Mouse (Mus musculus) C2C12 (cell line): ENCODE data around the gene Lrrc41. TPM values are rescaled to one million over a fixed set of nuclear protein-coding genes. Genes with fewer than 3 reads are reported as not detected.

ENCODE experiments used
- H3K27me3 ChIP-seq: one replicate; pipeline ENCODE4 v1.6.1; 2011; ENCODE audit not compliant: control insufficient read depth, insufficient read depth, insufficient read length
- H3K36me3 ChIP-seq: one replicate; pipeline ENCODE4 v1.6.1; 2011; ENCODE audit not compliant: control insufficient read depth, insufficient read depth
- H3K4me3 ChIP-seq: one replicate; pipeline ENCODE4 v1.5.1; 2011; ENCODE audit warnings: mild to moderate bottlenecking, control low read depth; ENCODE audit not compliant: poor library complexity, insufficient read depth, severe bottlenecking
- H3K79me2 ChIP-seq: one replicate; pipeline ENCODE4 v1.6.1; 2011; ENCODE audit not compliant: control insufficient read depth, insufficient read depth
- H3K79me3 ChIP-seq: one replicate; pipeline ENCODE4 v1.6.1; 2011; ENCODE audit warnings: low read depth, control low read depth
- H3ac ChIP-seq: one replicate; pipeline ENCODE3; 2011; ENCODE audit warnings: low read depth; ENCODE audit not compliant: control insufficient read depth, insufficient read length
- CEBPB ChIP-seq: IDR thresholded peaks from one replicate; pipeline ENCODE4 v1.6.1; 2011; ENCODE audit warnings: low read depth, mild to moderate bottlenecking, control low read depth, moderate library complexity
- CTCF ChIP-seq: IDR thresholded peaks from one replicate; pipeline ENCODE4 v1.5.1; 2011; ENCODE audit not compliant: control insufficient read depth, insufficient read depth, insufficient read length
- FOSL1 ChIP-seq: IDR thresholded peaks from one replicate; pipeline ENCODE4 v1.8.0; 2011; ENCODE audit warnings: mild to moderate bottlenecking, low read length; ENCODE audit not compliant: poor library complexity, insufficient read depth, severe bottlenecking
- MAX ChIP-seq: IDR thresholded peaks from one replicate; pipeline ENCODE4 v1.6.1; 2011; ENCODE audit warnings: mild to moderate bottlenecking, control low read depth
- MYOD1 ChIP-seq: IDR thresholded peaks from one replicate; pipeline ENCODE4 v1.6.1; 2011; ENCODE audit warnings: low read depth; ENCODE audit not compliant: control insufficient read depth, insufficient read length
- MYOG ChIP-seq: IDR thresholded peaks from one replicate; pipeline ENCODE4 v1.6.1; 2011; ENCODE audit not compliant: control insufficient read depth, insufficient read length; ENCODE audit errors: extremely low read depth
- USF1 ChIP-seq: IDR thresholded peaks from one replicate; pipeline ENCODE4 v1.6.1; 2011; ENCODE audit warnings: low read depth, mild to moderate bottlenecking, control low read depth, moderate library complexity
- polyA plus RNA-seq: library from polyadenylated mRNA; unstranded; fragments of >200 nt; fragmentation: generic; extraction: Trizol; gene quantifications from one replicate; pipeline ENCODE4 v1.2.1, GENCODE M21; 2012; ENCODE audit warnings: missing spikeins

Gene Lrrc41
- polyA plus RNA-seq, 1 experiment = 42.6 TPM

- no peak for TF ChIP-seq CEBPB
- TF ChIP-seq CTCF = no peak
- no peak for TF ChIP-seq MYOG
- Histone ChIP-seq H3K27me3 (no peaks in the 10 kb centered on the region), H3K4me3 (no peak overlapping the region)
Observed at GRCm38 (mm10) chr4:116097211-116097610, 22.1 kb downstream of the Lrrc41 start.

DNA sequence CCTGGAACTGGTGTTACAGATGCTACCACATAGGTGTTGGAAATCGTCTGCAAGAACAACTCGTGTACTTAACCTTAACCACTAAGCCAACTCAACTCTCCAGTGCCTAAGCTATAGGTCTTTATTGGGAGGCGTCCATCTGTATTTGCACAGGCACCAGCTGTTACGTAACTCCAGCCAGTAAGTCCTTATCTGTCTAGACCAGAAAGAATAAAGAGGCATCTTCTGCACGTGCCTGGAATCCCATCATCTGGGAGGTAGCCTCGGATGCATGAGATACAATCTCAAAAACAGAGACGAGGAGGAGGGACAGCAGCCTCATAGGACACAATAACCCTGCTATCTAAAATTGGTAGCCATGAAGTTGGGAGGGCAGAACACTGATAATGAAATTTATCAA is 25.9 kb downstream of the Lrrc41 start:
- Histone ChIP-seq H3K27me3 (no peaks in the 10 kb centered on the region), H3K79me3 (no peaks in the 10 kb centered on the region), H3K36me3 (peaks cover 85% of the 10 kb centered on the region), H3K4me3 (no peak overlapping the region), H3K79me2 (no peaks in the 10 kb centered on the region), H3ac (no peak overlapping the region)
- TF ChIP-seq CTCF (no peak), FOSL1 (no peak), MYOG (no peak), USF1 (no peak), MAX (no peak), MYOD1 (no peak), CEBPB (no peak)

More at GRCm38 (mm10) chr4:116097211-116097610, 22.1 kb downstream of the Lrrc41 start:
- Histone ChIP-seq H3K79me3 (no peaks in the 10 kb centered on the region), H3K36me3 (peaks cover 91% of the 10 kb centered on the region), H3ac (no peak overlapping the region), H3K79me2 (no peaks in the 10 kb centered on the region)

GRCm38 (mm10) chr4:116105278-116105677 is 30.2 kb downstream of the Lrrc41 start:
- no peak overlapping the region for H3K4me3 ChIP-seq
- H3K27me3 ChIP-seq = no peaks in the 10 kb centered on the region
- H3K79me2 ChIP-seq = no peaks in the 10 kb centered on the region
- peaks cover 66% of the 10 kb centered on the region for H3K36me3 ChIP-seq
- no peaks in the 10 kb centered on the region for H3K79me3 ChIP-seq
- no peak overlapping the region for H3ac ChIP-seq
- TF ChIP-seq MYOG (no peak), CTCF (no peak), MAX (no peak), USF1 (no peak), CEBPB (no peak), FOSL1 (no peak), MYOD1 (no peak)

- no peaks in the 10 kb centered on the region for H3K27me3 ChIP-seq
- TF ChIP-seq MAX = no peak
- no peak for TF ChIP-seq FOSL1
- no peak for TF ChIP-seq MYOG
- TF ChIP-seq USF1 = no peak
- no peak for TF ChIP-seq CTCF
- no peak for TF ChIP-seq MYOD1
- no peak for TF ChIP-seq CEBPB
- H3K79me2 ChIP-seq = no peaks in the 10 kb centered on the region
- H3K36me3 ChIP-seq = peaks cover 50% of the 10 kb centered on the region
- no peak overlapping the region for H3ac ChIP-seq
- no peaks in the 10 kb centered on the region for H3K79me3 ChIP-seq
- no peak overlapping the region for H3K4me3 ChIP-seq
Observed at GRCm38 (mm10) chr4:116110695-116111094, 35.6 kb downstream of the Lrrc41 start.

- peaks cover 46% of the 10 kb centered on the region for H3K36me3 ChIP-seq
- no peak overlapping the region for H3ac ChIP-seq
- TF ChIP-seq MAX (no peak), CEBPB (no peak)
- no peak overlapping the region for H3K4me3 ChIP-seq
- no peaks in the 10 kb centered on the region for H3K27me3 ChIP-seq
- H3K79me2 ChIP-seq = no peaks in the 10 kb centered on the region
- no peaks in the 10 kb centered on the region for H3K79me3 ChIP-seq
Observed at GRCm38 (mm10) chr4:116111486-116111885, 36.4 kb downstream of the Lrrc41 start.

- Histone ChIP-seq H3K4me3 (peak overlapping the region; percentile 54), H3K79me3 (peaks cover 5% of the 10 kb centered on the region), H3K79me2 (peaks cover 27% of the 10 kb centered on the region), H3K36me3 (peaks cover 4% of the 10 kb centered on the region), H3ac (peak overlapping the region; percentile 66), H3K27me3 (no peaks in the 10 kb centered on the region)
- TF ChIP-seq MAX (no peak), MYOG (no peak), CTCF (no peak), CEBPB (no peak), MYOD1 (no peak), USF1 (no peak), FOSL1 (no peak)
Observed at GRCm38 (mm10) chr4:116122762-116123161, 47.7 kb downstream of the Lrrc41 start.
